Mouse (Mus musculus) G1E (cell line): ENCODE measurements around the gene Gm16223.

Experiments used
- CTCF ChIP-seq: IDR thresholded peaks from 2 replicates; pipeline ENCODE4 v1.5.1; 2012; ENCODE audit warnings: low read depth, low read length, inconsistent platforms, mixed read lengths
- GATA1 ChIP-seq: IDR thresholded peaks from 2 replicates; pipeline ENCODE4 v1.6.1; 2012; ENCODE audit warnings: borderline replicate concordance, low read length, inconsistent platforms, mixed read lengths
- GATA2 ChIP-seq: IDR thresholded peaks from 2 replicates; pipeline ENCODE4 v1.6.1; 2012; ENCODE audit warnings: low read depth, low read length, inconsistent platforms, borderline replicate concordance
- POLR2AphosphoS5 ChIP-seq: IDR thresholded peaks from 2 replicates; pipeline ENCODE4 v1.6.1; 2012; ENCODE audit warnings: low read depth, low read length, inconsistent platforms; ENCODE audit not compliant: insufficient replicate concordance

DNA sequence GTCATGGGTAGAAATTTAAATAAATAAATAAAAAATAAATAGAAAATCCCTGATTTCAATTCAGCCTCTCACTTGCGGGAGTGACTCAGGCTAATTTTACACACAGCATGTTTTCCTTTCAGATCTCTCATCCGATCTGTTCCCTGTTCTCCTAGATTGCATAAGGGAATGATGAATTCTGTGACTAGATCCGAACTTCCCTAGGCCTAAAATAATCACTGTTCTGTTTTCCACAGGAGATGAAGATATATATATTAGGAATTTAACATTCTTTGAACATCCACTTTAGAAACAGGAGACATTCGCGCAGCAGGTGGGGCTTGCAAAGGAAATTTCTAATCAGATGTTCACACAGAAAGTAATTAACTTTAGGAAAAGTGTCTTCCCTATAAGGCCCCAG is 171.5 kb downstream of the Gm16223 start:
- TF ChIP-seq CTCF (no peak), GATA1 (no peak), POLR2AphosphoS5 (no peak), GATA2 (no peak)
